Mouse (Mus musculus): ENCODE measurements around the gene Ntn1. TPM values are rescaled to one million over a fixed set of nuclear protein-coding genes. Genes with fewer than 3 reads are reported as not detected.

Gene Ntn1
- polyA plus RNA-seq, 1 experiment from 2014 or later = 9.1 TPM

GRCm38 (mm10) chr11:68305997-68306396, 94.6 kb downstream of the Ntn1 start:
- H3K9me3 ChIP-seq = no peaks in the 10 kb centered on the region
- WGBS = 48% methylated on average over 8 of the region's 8 CpGs
- ATAC-seq = no peak
- H3K9ac ChIP-seq = no peak overlapping the region
- H3K4me2 ChIP-seq (replicated peaks) = no peak overlapping the region
- no peak overlapping the region for H3K4me3 ChIP-seq (replicated peaks)
- H3K4me1 ChIP-seq (replicated peaks) = peaks cover 11% of the 10 kb centered on the region; the same call in 1 of the 2 replicates
- no peak overlapping the region for H3K27ac ChIP-seq
- H3K36me3 ChIP-seq = no peaks in the 10 kb centered on the region
- H3K27me3 ChIP-seq (replicated peaks) = no peaks in the 10 kb centered on the region

DNA sequence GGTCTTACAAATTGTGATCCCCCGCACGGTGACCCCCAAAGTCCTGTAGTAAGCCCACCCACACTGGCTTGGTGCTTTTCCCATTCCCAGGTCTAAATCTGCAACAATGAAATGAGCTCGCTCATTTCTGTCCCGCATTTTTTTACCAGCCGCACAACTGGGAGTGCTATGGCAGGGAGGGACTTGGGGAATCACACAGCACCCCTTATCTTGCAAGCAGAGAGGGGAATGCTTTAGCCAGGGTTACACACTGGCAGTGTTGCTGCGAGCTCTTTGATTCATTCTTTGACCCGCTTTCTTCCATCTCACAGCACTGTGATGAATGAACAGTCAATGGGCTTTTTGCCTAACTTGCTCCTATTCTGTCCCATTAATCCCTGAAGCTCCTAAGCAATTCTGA, 98.3 kb downstream of the Ntn1 start:
- no peak for ATAC-seq
- Histone ChIP-seq H3K4me3 (replicated peaks) (no peak overlapping the region), H3K9me3 (no peaks in the 10 kb centered on the region), H3K4me2 (replicated peaks) (no peak overlapping the region), H3K27me3 (replicated peaks) (no peaks in the 10 kb centered on the region), H3K36me3 (no peaks in the 10 kb centered on the region), H3K9ac (no peak overlapping the region), H3K4me1 (replicated peaks) (0 out of 2 replicates have a peak, but pooled peaks cover 4% of the 10 kb centered on the region), H3K27ac (no peak overlapping the region)
- WGBS = 90% methylated on average over 7 of the region's 7 CpGs

GRCm38 (mm10) chr11:68301660-68302059, 99.0 kb downstream of the Ntn1 start:
- 84% methylated on average over 4 of the region's 4 CpGs for WGBS
- Histone ChIP-seq H3K9ac (no peak overlapping the region), H3K27me3 (replicated peaks) (no peaks in the 10 kb centered on the region), H3K9me3 (no peaks in the 10 kb centered on the region), H3K36me3 (no peaks in the 10 kb centered on the region), H3K4me3 (replicated peaks) (no peak overlapping the region), H3K27ac (no peak overlapping the region), H3K4me2 (replicated peaks) (no peak overlapping the region), H3K4me1 (replicated peaks) (0 out of 2 replicates have a peak, but pooled peaks cover 4% of the 10 kb centered on the region)
- no peak for ATAC-seq

GRCm38 (mm10) chr11:68295474-68295873, 105.1 kb downstream of the Ntn1 start:
- 88% methylated on average over 5 of the region's 5 CpGs for WGBS

GRCm38 (mm10) chr11:68290631-68291030, 110.0 kb downstream of the Ntn1 start:
- Histone ChIP-seq H3K4me1 (replicated peaks) (peaks cover 10% of the 10 kb centered on the region), H3K4me3 (replicated peaks) (no peak overlapping the region), H3K27me3 (replicated peaks) (no peaks in the 10 kb centered on the region), H3K4me2 (replicated peaks) (no peak overlapping the region), H3K36me3 (no peaks in the 10 kb centered on the region), H3K9ac (no peak overlapping the region), H3K27ac (no peak overlapping the region), H3K9me3 (no peaks in the 10 kb centered on the region)
- 79% methylated on average over 8 of the region's 8 CpGs for WGBS
- no peak for ATAC-seq

More at GRCm38 (mm10) chr11:68295474-68295873, 105.1 kb downstream of the Ntn1 start:
- Histone ChIP-seq H3K27me3 (replicated peaks) (no peaks in the 10 kb centered on the region), H3K36me3 (no peaks in the 10 kb centered on the region), H3K4me2 (replicated peaks) (no peak overlapping the region), H3K4me3 (replicated peaks) (no peak overlapping the region), H3K9ac (no peak overlapping the region), H3K9me3 (no peaks in the 10 kb centered on the region), H3K27ac (no peak overlapping the region), H3K4me1 (replicated peaks) (no peaks in the 10 kb centered on the region)
- no peak for ATAC-seq

DNA sequence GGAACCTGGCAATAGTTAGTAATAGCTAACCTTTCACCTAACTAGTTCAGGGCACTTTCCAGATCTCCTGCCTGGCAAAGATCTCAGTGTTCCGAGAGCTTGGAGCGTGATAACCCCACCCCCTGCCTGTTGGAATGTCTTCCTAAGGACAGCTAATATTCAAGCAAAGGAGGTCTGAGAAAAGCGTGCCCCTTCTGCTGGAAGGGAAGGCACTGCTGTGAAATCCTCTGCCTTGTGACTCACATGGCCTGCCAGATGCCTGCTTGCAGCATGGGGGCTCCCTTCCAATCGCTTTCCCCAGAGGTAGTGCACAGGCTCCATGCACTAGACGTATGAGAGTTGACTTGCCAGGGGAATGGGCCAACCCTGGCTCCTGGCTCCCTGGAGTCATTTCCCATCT, 113.3 kb downstream of the Ntn1 start:
- H3K4me2 ChIP-seq (replicated peaks) = no peak overlapping the region
- H3K36me3 ChIP-seq = no peaks in the 10 kb centered on the region
- no peak for ATAC-seq
- 65% methylated on average over 5 of the region's 5 CpGs for WGBS
- H3K9me3 ChIP-seq = no peaks in the 10 kb centered on the region
- H3K27ac ChIP-seq = no peak overlapping the region
- no peak overlapping the region for H3K4me3 ChIP-seq (replicated peaks)
- H3K27me3 ChIP-seq (replicated peaks) = no peaks in the 10 kb centered on the region
- no peak overlapping the region for H3K9ac ChIP-seq
- peaks cover 10% of the 10 kb centered on the region for H3K4me1 ChIP-seq (replicated peaks)

DNA sequence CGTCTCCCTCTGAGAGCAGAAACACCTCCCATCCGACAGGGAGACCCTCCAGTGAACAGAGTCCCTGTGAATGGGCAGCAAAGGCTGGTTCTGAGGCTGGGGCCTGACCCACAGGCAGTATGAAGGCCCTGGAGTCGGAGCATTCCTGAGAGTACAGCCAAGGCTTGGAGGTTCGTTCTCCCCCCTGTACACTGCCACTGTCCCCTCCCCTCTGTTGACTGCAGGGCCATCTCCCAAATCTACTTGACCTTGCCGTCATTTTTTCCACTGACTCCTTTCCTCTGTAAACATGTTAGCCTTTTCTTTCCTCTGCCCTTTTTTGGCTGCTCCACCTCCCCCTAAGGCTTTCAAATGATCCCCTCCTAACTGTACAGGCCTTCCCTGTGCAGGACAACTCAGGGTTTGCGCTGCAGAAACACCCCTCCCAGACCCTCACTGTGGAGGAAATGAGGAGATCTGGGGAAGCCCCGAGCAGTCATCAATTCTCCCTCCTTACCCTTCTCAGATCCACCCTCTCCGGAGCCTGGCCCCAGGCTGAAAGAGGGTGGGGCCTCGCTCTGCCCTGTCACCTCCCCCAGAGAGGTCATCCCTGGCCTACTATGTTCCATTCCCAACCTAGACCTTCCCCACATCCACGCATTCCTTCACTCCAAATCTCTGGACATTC, 114.3 kb downstream of the Ntn1 start:
- no peaks in the 10 kb centered on the region for H3K27me3 ChIP-seq (replicated peaks)
- no peak overlapping the region for H3K4me3 ChIP-seq (replicated peaks)
- H3K9me3 ChIP-seq = no peaks in the 10 kb centered on the region
- H3K36me3 ChIP-seq = no peaks in the 10 kb centered on the region
- H3K4me1 ChIP-seq (replicated peaks) = peaks cover 10% of the 10 kb centered on the region
- peak overlapping the region; percentile 22; the same call in 1 of the 2 replicates for H3K27ac ChIP-seq
- H3K9ac ChIP-seq = no peak overlapping the region
- WGBS = 40% methylated on average over 10 of the region's 10 CpGs
- ATAC-seq = peak; percentile 39; the same call in 1 of the 2 replicates
- H3K4me2 ChIP-seq (replicated peaks) = no peak overlapping the region

DNA sequence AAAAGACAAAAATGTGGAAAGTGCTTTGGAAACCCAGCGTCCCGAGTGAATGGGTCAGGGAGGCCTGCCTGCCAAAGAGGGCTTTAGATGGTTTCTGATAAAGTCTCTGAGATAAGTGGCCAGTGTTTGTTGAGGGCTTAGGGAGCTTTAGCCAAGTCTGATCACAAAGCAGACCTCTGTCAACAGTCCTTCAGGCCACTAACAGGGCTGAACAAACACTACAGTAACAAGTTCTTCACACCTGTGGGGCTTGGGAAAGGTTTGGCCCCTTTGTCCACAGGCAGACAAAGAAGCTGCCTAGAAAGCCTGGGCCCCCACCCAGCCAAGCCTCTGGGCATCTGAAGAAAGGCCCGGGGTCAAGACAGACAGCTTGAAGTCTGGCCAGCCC, 114.9 kb downstream of the Ntn1 start:
- no peak overlapping the region for H3K9ac ChIP-seq
- 40% methylated on average over 3 of the region's 3 CpGs for WGBS
- peak overlapping the region; percentile 22; the same call in 1 of the 2 replicates for H3K27ac ChIP-seq
- no peaks in the 10 kb centered on the region for H3K9me3 ChIP-seq
- ATAC-seq = no peak
- no peaks in the 10 kb centered on the region for H3K36me3 ChIP-seq
- H3K27me3 ChIP-seq (replicated peaks) = no peaks in the 10 kb centered on the region
- no peak overlapping the region for H3K4me3 ChIP-seq (replicated peaks)
- H3K4me2 ChIP-seq (replicated peaks) = no peak overlapping the region
- peaks cover 13% of the 10 kb centered on the region for H3K4me1 ChIP-seq (replicated peaks)

GRCm38 (mm10) chr11:68280001-68280510, 120.6 kb downstream of the Ntn1 start:
- WGBS = 50% methylated on average over 10 of the region's 10 CpGs
- no peak for ATAC-seq
- H3K27ac ChIP-seq = no peak overlapping the region

GRCm38 (mm10) chr11:68276945-68277344, 123.7 kb downstream of the Ntn1 start:
- no peak overlapping the region for H3K4me2 ChIP-seq (replicated peaks)
- no peaks in the 10 kb centered on the region for H3K36me3 ChIP-seq
- no peak overlapping the region for H3K4me3 ChIP-seq (replicated peaks)
- WGBS = 48% methylated on average over 6 of the region's 7 CpGs
- no peaks in the 10 kb centered on the region for H3K9me3 ChIP-seq
- peaks cover 9% of the 10 kb centered on the region for H3K4me1 ChIP-seq (replicated peaks)
- H3K9ac ChIP-seq = no peak overlapping the region
- no peak for ATAC-seq
- H3K27ac ChIP-seq = no peak overlapping the region
- no peaks in the 10 kb centered on the region for H3K27me3 ChIP-seq (replicated peaks)

More at GRCm38 (mm10) chr11:68280001-68280510, 120.6 kb downstream of the Ntn1 start:
- Histone ChIP-seq H3K27me3 (replicated peaks) (no peaks in the 10 kb centered on the region), H3K36me3 (no peaks in the 10 kb centered on the region), H3K4me3 (replicated peaks) (no peak overlapping the region), H3K9me3 (no peaks in the 10 kb centered on the region), H3K9ac (no peak overlapping the region), H3K4me1 (replicated peaks) (peaks cover 2% of the 10 kb centered on the region; the same call in 1 of the 2 replicates), H3K4me2 (replicated peaks) (no peak overlapping the region)

GRCm38 (mm10) chr11:68274331-68274811, 126.3 kb downstream of the Ntn1 start:
- Histone ChIP-seq H3K27me3 (replicated peaks) (no peaks in the 10 kb centered on the region), H3K9me3 (no peaks in the 10 kb centered on the region), H3K4me1 (replicated peaks) (peaks cover 8% of the 10 kb centered on the region), H3K9ac (no peak overlapping the region), H3K36me3 (no peaks in the 10 kb centered on the region), H3K4me3 (replicated peaks) (no peak overlapping the region), H3K4me2 (replicated peaks) (no peak overlapping the region), H3K27ac (no peak overlapping the region)
- WGBS = 33% methylated on average over 10 of the region's 10 CpGs
- no peak for ATAC-seq

GRCm38 (mm10) chr11:68273855-68274254, 126.8 kb downstream of the Ntn1 start:
- 71% methylated on average over 12 of the region's 12 CpGs for WGBS
- H3K9me3 ChIP-seq = no peaks in the 10 kb centered on the region
- no peaks in the 10 kb centered on the region for H3K36me3 ChIP-seq
- no peak overlapping the region for H3K27ac ChIP-seq
- H3K4me2 ChIP-seq (replicated peaks) = no peak overlapping the region
- peaks cover 8% of the 10 kb centered on the region for H3K4me1 ChIP-seq (replicated peaks)
- H3K27me3 ChIP-seq (replicated peaks) = no peaks in the 10 kb centered on the region
- no peak for ATAC-seq
- no peak overlapping the region for H3K4me3 ChIP-seq (replicated peaks)
- H3K9ac ChIP-seq = no peak overlapping the region

Measured in intestine, embryonic 15.5 days (tissue).